In the genomic region with DNA sequence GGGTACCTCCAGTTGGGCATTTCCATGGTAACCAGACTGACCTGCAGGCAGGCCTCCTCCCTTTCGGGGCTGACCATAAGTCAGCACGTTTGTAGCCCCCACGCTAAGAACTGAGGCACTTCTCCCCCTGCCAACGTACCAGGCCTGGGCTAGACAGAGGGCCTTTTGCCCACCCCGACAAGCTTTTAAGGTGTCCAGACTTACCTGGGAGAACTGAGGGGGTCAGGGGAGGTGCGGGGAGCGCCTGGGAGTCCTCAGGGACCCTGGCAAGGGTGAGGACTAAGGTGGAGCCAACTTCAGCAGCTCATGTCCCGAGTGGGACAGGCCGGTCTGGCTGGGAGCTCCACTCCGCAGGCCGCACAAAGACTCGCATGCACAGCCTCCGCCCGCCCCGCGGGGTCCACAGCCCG, we compare ENCODE assay signal across 8 mouse cellular contexts. TPM values are rescaled to one million over a fixed set of nuclear protein-coding genes. Genes with fewer than 3 reads are reported as not detected.
DNase-seq lines count a peak whose midpoint lies in the region; ATAC-seq and TF ChIP-seq lines count a peak whose summit lies in the region.

No protein-coding gene starts in this region.

- H3K27me3 ChIP-seq in cerebellum, adult 2 months (ENCODE audit: control insufficient read depth, insufficient read depth, low read length) = no peaks in the 10 kb centered on the region
- no peaks in the 10 kb centered on the region for H3K27me3 ChIP-seq in liver, embryonic 15.5 days

- intact Hi-C loops in left cerebral cortex, adult 2 months (cut with DNase I) = loop anchor here (2.0 kb wide), 1 partner anchor 40 kb away; a partner anchor contains a TSS
- intact Hi-C loops in left cerebral cortex, postnatal 36 days (cut with DNase I) = no loop called here

- peak; percentile 25 for ATAC-seq in liver, embryonic 15.5 days (ENCODE audit: insufficient read depth)

- H3K4me1 ChIP-seq in cerebellum, adult 2 months (ENCODE audit: control insufficient read depth, insufficient read depth, low read length) = peaks cover 43% of the 10 kb centered on the region; the same call in 1 of the 2 replicates
- peaks cover 83% of the 10 kb centered on the region for H3K4me1 ChIP-seq in liver, embryonic 15.5 days (replicated peaks)

- WGBS in cerebellum, adult 2 months = under 1% methylated on average over 17 of the region's 17 CpGs
- 0% methylated on average over 17 of the region's 17 CpGs for WGBS in liver, embryonic 15.5 days (ENCODE audit: insufficient replicate concordance)

- no peaks in the 10 kb centered on the region for H3K9me3 ChIP-seq in liver, embryonic 15.5 days (replicated peaks)

- no peak for TF ChIP-seq CTCF in left cerebral cortex, adult 2 months (IDR thresholded peaks at IDR 0.05)
- TF ChIP-seq CTCF in cerebellum, adult 2 months (IDR thresholded peaks at IDR 0.05; ENCODE audit: borderline replicate concordance, insufficient read depth, low read depth, low read length) = no peak

- peak overlapping the region; percentile 99 for H3K4me2 ChIP-seq in liver, embryonic 15.5 days

- peaks cover 31% of the 10 kb centered on the region for H3K36me3 ChIP-seq in liver, embryonic 15.5 days (replicated peaks)

- no peak for TF ChIP-seq POLR2A in cerebellum, adult 2 months (IDR thresholded peaks at IDR 0.05; ENCODE audit: borderline replicate concordance, insufficient read depth, low read length)

- H3K9ac ChIP-seq in liver, embryonic 15.5 days = peak overlapping the region; percentile 87

- H3K27ac ChIP-seq in left cerebral cortex, adult 2 months = peak overlapping the region; percentile 87
- peak overlapping the region; percentile 43; the same call in 1 of the 2 replicates for H3K27ac ChIP-seq in cerebellum, adult 2 months (ENCODE audit: insufficient read depth, low read length)
- peak overlapping the region; percentile 93 for H3K27ac ChIP-seq in liver, embryonic 15.5 days (replicated peaks)

- H3K4me3 ChIP-seq in left cerebral cortex, adult 2 months = peak overlapping the region; percentile 47
- H3K4me3 ChIP-seq in cerebellum, adult 2 months (replicated peaks; ENCODE audit: insufficient read depth, low read depth, low read length) = peak overlapping the region; percentile 60
- H3K4me3 ChIP-seq in liver, embryonic 15.5 days (replicated peaks) = peak overlapping the region; percentile 74

- no peak for DNase-seq in left cerebral cortex, adult 2 months (ENCODE audit: extremely low spot score in 1 of 2, low spot score in 2 of 2)
- no peak for DNase-seq in left cerebral cortex, adult 11 months (ENCODE audit: low spot score)
- DNase-seq in cerebellum, adult 2 months = peak; percentile 49 to 51
- DNase-seq in heart, postnatal 4 days = peak; percentile 31
- DNase-seq in thymus, postnatal 10 days (ENCODE audit: low spot score in 2 of 2) = peak; percentile 31 to 47
- no peak for DNase-seq in left cerebral cortex, postnatal 36 days (ENCODE audit: low spot score in 2 of 2)
- DNase-seq in urinary bladder, postnatal 10 days (ENCODE audit: low spot score) = no peak

RNA-seq across cellular contexts. Expression of a gene that starts 5.8 kb away (rescaled TPM):
- total RNA-seq in left cerebral cortex, adult 2 months (2021) = 10 to 100 TPM; 29.0 to 31.8 TPM
- polyA plus RNA-seq in cerebellum, adult 2 months (2012; rRNA removed) = 16.9 and 18.1 TPM in 2 replicates
- 10 to 100 TPM; 31.4 to 35.1 TPM for total RNA-seq in heart, postnatal 4 days (2021)
- polyA plus RNA-seq in liver, embryonic 15.5 days (2015; fragmentation: Nextera tagmentation; extraction: Ambion mirVana) = 15.7 and 17.0 TPM in 2 replicates
- total RNA-seq in left cerebral cortex, postnatal 36 days (2021) = 10 to 100 TPM; 20.5 to 25.5 TPM

RNA-seq across cellular contexts. Expression of a gene that starts 6.2 kb away (rescaled TPM):
- total RNA-seq in left cerebral cortex, adult 2 months (2021) = 100 to 1,000 TPM; 111 to 117 TPM
- polyA plus RNA-seq in cerebellum, adult 2 months (2012; rRNA removed) = 159 and 169 TPM in 2 replicates
- 10 to 100 TPM; 76.3 to 81.5 TPM for total RNA-seq in heart, postnatal 4 days (2021)
- polyA plus RNA-seq in liver, embryonic 15.5 days (2015; fragmentation: Nextera tagmentation; extraction: Ambion mirVana) = 27.0 and 31.2 TPM in 2 replicates
- total RNA-seq in left cerebral cortex, postnatal 36 days (2021) = 100 to 1,000 TPM; 108 to 118 TPM

RNA-seq across cellular contexts. Expression of a gene that starts 35.5 kb away (rescaled TPM):
- 1 to 10 TPM; 6.0 to 7.4 TPM for total RNA-seq in left cerebral cortex, adult 2 months (2021)
- polyA plus RNA-seq in cerebellum, adult 2 months (2012; rRNA removed) = 7.2 and 8.4 TPM in 2 replicates
- total RNA-seq in heart, postnatal 4 days (2021) = 1 to 10 TPM; 5.6 to 5.8 TPM
- 3.0 and 3.2 TPM in 2 replicates for polyA plus RNA-seq in liver, embryonic 15.5 days (2015; fragmentation: Nextera tagmentation; extraction: Ambion mirVana)
- 1 to 10 TPM; 5.9 to 7.1 TPM for total RNA-seq in left cerebral cortex, postnatal 36 days (2021)

RNA-seq across cellular contexts. Expression of a gene that starts 36.8 kb away (rescaled TPM):
- total RNA-seq in left cerebral cortex, adult 2 months (2021) = 10 to 100 TPM; 45.0 to 51.0 TPM
- polyA plus RNA-seq in cerebellum, adult 2 months (2012; rRNA removed) = 38.8 and 38.9 TPM in 2 replicates
- total RNA-seq in heart, postnatal 4 days (2021) = 10 to 100 TPM; 31.4 to 32.0 TPM
- polyA plus RNA-seq in liver, embryonic 15.5 days (2015; fragmentation: Nextera tagmentation; extraction: Ambion mirVana) = 47.3 and 48.8 TPM in 2 replicates
- total RNA-seq in left cerebral cortex, postnatal 36 days (2021) = 10 to 100 TPM; 42.5 to 44.1 TPM

RNA-seq across cellular contexts. Expression of a gene that starts 40.6 kb away (rescaled TPM):
- 10 to 100 TPM; 19.4 to 20.9 TPM for total RNA-seq in left cerebral cortex, adult 2 months (2021)
- polyA plus RNA-seq in cerebellum, adult 2 months (2012; rRNA removed) = 17.7 and 18.2 TPM in 2 replicates
- total RNA-seq in heart, postnatal 4 days (2021) = 10 to 100 TPM; 14.8 to 16.9 TPM
- 4.0 and 4.1 TPM in 2 replicates for polyA plus RNA-seq in liver, embryonic 15.5 days (2015; fragmentation: Nextera tagmentation; extraction: Ambion mirVana)
- total RNA-seq in left cerebral cortex, postnatal 36 days (2021) = 10 to 100 TPM; 20.1 to 20.2 TPM

Comparison
In these comparisons a context has a peak if more than half of its experiments do, and no peak if none do; other contexts are left out.
1. DNase-seq: peak in cerebellum, adult 2 months (2 of 2), heart, postnatal 4 days (single experiment) and thymus, postnatal 10 days (2 of 2); none in left cerebral cortex, adult 2 months (0 of 2), left cerebral cortex, adult 11 months (single experiment), left cerebral cortex, postnatal 36 days (0 of 2) and urinary bladder, postnatal 10 days (single experiment).
2. H3K27ac ChIP-seq: peak in every context shown above with its lines; median percentile 93 in liver, embryonic 15.5 days; 87 in left cerebral cortex, adult 2 months; 43 in cerebellum, adult 2 months.
3. Peak in every context shown above with its lines, with median percentiles within 50 percentile points of each other: H3K4me3 ChIP-seq.